8 mouse cellular contexts compared by ENCODE assay signal in the genomic region with DNA sequence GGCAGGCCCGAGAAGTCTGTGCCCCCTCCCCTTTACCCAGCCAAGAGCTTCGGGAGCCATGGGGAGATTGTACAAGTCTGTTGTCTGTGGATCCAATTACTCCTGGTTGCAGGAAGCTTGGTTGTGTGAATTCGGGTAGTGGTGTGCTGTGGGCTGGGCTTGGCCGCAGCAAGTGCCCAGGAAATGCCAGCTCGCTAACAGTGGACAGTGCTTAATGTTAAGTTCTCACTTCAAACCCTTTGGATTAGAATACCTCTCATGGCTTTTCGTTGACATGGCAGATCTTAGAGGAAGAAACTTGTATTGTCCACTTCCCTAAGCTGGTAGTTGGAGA. TPM values are rescaled to one million over a fixed set of nuclear protein-coding genes. Genes with fewer than 3 reads are reported as not detected.
DNase-seq lines count a peak whose midpoint lies in the region; ATAC-seq lines count a peak whose summit lies in the region.

No protein-coding gene starts in this region.

- H3K27ac ChIP-seq in forebrain, embryonic 15.5 days (replicated peaks) = no peak overlapping the region; the same call in 1 of the 2 replicates
- no peak overlapping the region for H3K27ac ChIP-seq in liver, embryonic 11.5 days (ENCODE audit: low read depth, low read length)

- ATAC-seq in forebrain, embryonic 15.5 days (replicated peaks) = peak; percentile 3; the same call in 1 of the 2 replicates
- ATAC-seq in liver, embryonic 11.5 days (replicated peaks; ENCODE audit: low FRiP score) = no peak

- WGBS in forebrain, embryonic 15.5 days = 26% methylated on average over 6 of the region's 6 CpGs
- WGBS in liver, embryonic 11.5 days = 20% methylated on average over 6 of the region's 6 CpGs

- H3K27me3 ChIP-seq in forebrain, embryonic 15.5 days = no peaks in the 10 kb centered on the region
- H3K27me3 ChIP-seq in liver, embryonic 11.5 days (replicated peaks; ENCODE audit: control insufficient read depth, insufficient read depth, low read length) = no peaks in the 10 kb centered on the region

- H3K36me3 ChIP-seq in forebrain, embryonic 15.5 days = peaks cover 19% of the 10 kb centered on the region
- peaks cover 4% of the 10 kb centered on the region; the same call in 1 of the 2 replicates for H3K36me3 ChIP-seq in liver, embryonic 11.5 days (ENCODE audit: control insufficient read depth, insufficient read depth, low read length)

- peak overlapping the region; percentile 94 for H3K4me3 ChIP-seq in forebrain, embryonic 15.5 days
- peak overlapping the region; percentile 80 for H3K4me3 ChIP-seq in liver, embryonic 11.5 days (ENCODE audit: low read depth, low read length)

- peaks cover 21% of the 10 kb centered on the region for H3K4me1 ChIP-seq in forebrain, embryonic 15.5 days
- peaks cover 24% of the 10 kb centered on the region for H3K4me1 ChIP-seq in liver, embryonic 11.5 days (replicated peaks; ENCODE audit: control insufficient read depth, insufficient read depth, low read length)

- H3K4me2 ChIP-seq in forebrain, embryonic 15.5 days (replicated peaks) = peak overlapping the region; percentile 80
- H3K4me2 ChIP-seq in liver, embryonic 11.5 days = peak overlapping the region; percentile 91

- peak; percentile 40 for DNase-seq in adrenal gland, postnatal 10 days
- DNase-seq in adrenal gland, postnatal 14 days = no peak
- DNase-seq in 416B (ENCODE audit: low read depth) = peak; percentile 35
- DNase-seq in liver, embryonic 11.5 days (ENCODE audit: low spot score) = no peak
- DNase-seq in B cell, adult 2 months = no peak
- DNase-seq in cerebellum, postnatal 25 days = no peak
- no peak for DNase-seq in left cerebral cortex, adult 18-20 months (ENCODE audit: low spot score in 2 of 2)

- H3K9ac ChIP-seq in forebrain, embryonic 15.5 days (replicated peaks) = peak overlapping the region; percentile 82
- peak overlapping the region; percentile 85 for H3K9ac ChIP-seq in liver, embryonic 11.5 days (ENCODE audit: low read depth, low read length)

- no peaks in the 10 kb centered on the region for H3K9me3 ChIP-seq in forebrain, embryonic 15.5 days
- H3K9me3 ChIP-seq in liver, embryonic 11.5 days (ENCODE audit: control insufficient read depth, low read length) = no peaks in the 10 kb centered on the region

RNA-seq across cellular contexts. Expression of gene Tbc1d13, which starts 0.8 kb away (rescaled TPM):
- 10 to 100 TPM; 47.2 to 64.0 TPM for total RNA-seq in adrenal gland, postnatal 10 days (2021)
- 47.1 and 52.7 TPM in 2 replicates for total RNA-seq in adrenal gland, postnatal 14 days (2021)
- 9.7 and 10.9 TPM in 2 replicates for polyA plus RNA-seq in forebrain, embryonic 15.5 days (2015; fragmentation: Nextera tagmentation; extraction: Ambion mirVana)
- polyA plus RNA-seq in liver, embryonic 11.5 days (2014; fragmentation: Nextera tagmentation; extraction: Ambion mirVana) = 6.9 and 9.2 TPM in 2 replicates
- total RNA-seq in left cerebral cortex, adult 18-20 months (2021) = 10 to 100 TPM; 43.7 to 50.5 TPM

RNA-seq across cellular contexts. Expression of gene Zer1, which starts 10.0 kb away (rescaled TPM):
- 10 to 100 TPM; 29.9 to 45.4 TPM for total RNA-seq in adrenal gland, postnatal 10 days (2021)
- 32.4 and 40.5 TPM in 2 replicates for total RNA-seq in adrenal gland, postnatal 14 days (2021)
- 14.5 and 15.0 TPM in 2 replicates for polyA plus RNA-seq in forebrain, embryonic 15.5 days (2015; fragmentation: Nextera tagmentation; extraction: Ambion mirVana)
- 4.7 and 6.2 TPM in 2 replicates for polyA plus RNA-seq in liver, embryonic 11.5 days (2014; fragmentation: Nextera tagmentation; extraction: Ambion mirVana)
- total RNA-seq in left cerebral cortex, adult 18-20 months (2021) = 100 to 1,000 TPM; 146 to 156 TPM

RNA-seq across cellular contexts. Expression of gene Endog, which starts 36.9 kb away (rescaled TPM):
- 10 to 100 TPM; 55.6 to 58.2 TPM for total RNA-seq in adrenal gland, postnatal 10 days (2021)
- 49.3 and 52.9 TPM in 2 replicates for total RNA-seq in adrenal gland, postnatal 14 days (2021)
- polyA plus RNA-seq in forebrain, embryonic 15.5 days (2015; fragmentation: Nextera tagmentation; extraction: Ambion mirVana) = 13.6 and 14.7 TPM in 2 replicates
- polyA plus RNA-seq in liver, embryonic 11.5 days (2014; fragmentation: Nextera tagmentation; extraction: Ambion mirVana) = 27.1 and 29.1 TPM in 2 replicates
- total RNA-seq in left cerebral cortex, adult 18-20 months (2021) = 10 to 100 TPM; 19.3 to 23.3 TPM

RNA-seq across cellular contexts. Expression of gene Zdhhc12, which starts 40.9 kb away (rescaled TPM):
- total RNA-seq in adrenal gland, postnatal 10 days (2021) = 10 to 100 TPM; 14.9 to 19.0 TPM
- total RNA-seq in adrenal gland, postnatal 14 days (2021) = 13.9 and 18.3 TPM in 2 replicates
- polyA plus RNA-seq in forebrain, embryonic 15.5 days (2015; fragmentation: Nextera tagmentation; extraction: Ambion mirVana) = 16.7 and 18.6 TPM in 2 replicates
- polyA plus RNA-seq in liver, embryonic 11.5 days (2014; fragmentation: Nextera tagmentation; extraction: Ambion mirVana) = 51.9 and 53.7 TPM in 2 replicates
- total RNA-seq in left cerebral cortex, adult 18-20 months (2021) = 1 to 10 TPM; 6.1 to 6.7 TPM

RNA-seq across cellular contexts. Expression of gene Spout1, which starts 43.9 kb away (rescaled TPM):
- total RNA-seq in adrenal gland, postnatal 10 days (2021) = 10 to 100 TPM; 18.1 TPM
- total RNA-seq in adrenal gland, postnatal 14 days (2021) = 21.8 and 22.2 TPM in 2 replicates
- polyA plus RNA-seq in forebrain, embryonic 15.5 days (2015; fragmentation: Nextera tagmentation; extraction: Ambion mirVana) = 62.4 and 63.3 TPM in 2 replicates
- polyA plus RNA-seq in liver, embryonic 11.5 days (2014; fragmentation: Nextera tagmentation; extraction: Ambion mirVana) = 85.0 and 87.2 TPM in 2 replicates
- total RNA-seq in left cerebral cortex, adult 18-20 months (2021) = 10 to 100 TPM; 32.5 to 33.9 TPM

Comparison
In these comparisons a context has a peak if more than half of its experiments do, and no peak if none do; other contexts are left out.
1. DNase-seq: peak in adrenal gland, postnatal 10 days (single experiment) and 416B (single experiment); none in adrenal gland, postnatal 14 days (single experiment), liver, embryonic 11.5 days (single experiment), B cell, adult 2 months (0 of 2), cerebellum, postnatal 25 days (0 of 2) and left cerebral cortex, adult 18-20 months (0 of 2).